Mouse (Mus musculus) erythroblast, embryonic 14.5 days (primary cell): Measurements from ENCODE around the gene Scpep1.

Experiments used
- GATA1 ChIP-seq: IDR thresholded peaks from 2 replicates; pipeline ENCODE4 v1.6.1; 2012; ENCODE audit warnings: low read length, inconsistent platforms, mixed read lengths
- TAL1 ChIP-seq: IDR thresholded peaks from 3 replicates; pipeline ENCODE4 v1.6.1; 2012; ENCODE audit warnings: low read length, inconsistent platforms, mixed read lengths

DNA sequence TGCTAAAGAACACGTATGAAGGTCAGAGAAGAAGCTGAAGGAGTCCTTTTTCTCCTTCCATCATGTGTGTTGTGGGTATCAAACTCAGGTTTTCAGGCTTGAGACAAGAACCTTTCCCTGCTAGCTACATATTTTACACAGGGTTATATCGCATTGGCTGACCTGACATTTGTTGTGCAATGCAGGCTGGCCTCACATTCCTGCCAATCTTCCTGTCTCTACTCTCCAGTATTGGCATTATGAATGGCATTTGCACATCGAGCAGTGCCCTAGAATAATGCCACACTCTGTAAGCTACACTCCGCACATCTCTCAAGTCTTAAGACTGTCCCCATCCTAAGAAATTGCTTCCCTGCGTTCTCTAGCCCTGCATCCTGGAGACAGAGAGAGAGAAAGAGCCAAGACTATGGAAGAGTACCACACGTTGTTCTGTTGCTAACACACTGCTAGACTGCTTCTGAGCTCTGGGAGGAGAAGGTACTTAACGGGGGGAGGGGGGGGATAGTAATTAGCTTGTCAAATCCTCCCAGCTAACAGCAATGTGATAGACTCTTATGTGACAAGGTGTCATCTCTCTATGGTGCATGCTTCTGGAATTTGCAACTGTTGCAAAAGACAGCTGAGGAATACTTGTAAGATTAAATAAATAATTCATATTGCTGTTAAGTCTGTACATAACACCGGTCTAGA, 70.7 kb downstream of the Scpep1 start:
- no peak for TF ChIP-seq GATA1
- TF ChIP-seq TAL1: no peak
